Mouse (Mus musculus) olfactory bulb, adult 2 months (tissue): Measurements from ENCODE around the gene Cask. TPM values are rescaled to one million over a fixed set of nuclear protein-coding genes. Genes with fewer than 3 reads are reported as not detected.

ENCODE experiments used
- H3K27ac ChIP-seq: fragments of 200-500 bp; 2 replicates; pipeline ENCODE4 v1.5.1; 2012; ENCODE audit warnings: low read depth, low read length; ENCODE audit not compliant: insufficient read depth
- H3K4me1 ChIP-seq: fragments of 200-500 bp; 2 replicates; pipeline ENCODE4 v1.6.1; 2012; ENCODE audit warnings: low read length; ENCODE audit not compliant: control insufficient read depth, insufficient read depth
- H3K4me3 ChIP-seq: fragments of 200-500 bp; 2 replicates; pipeline ENCODE4 v1.5.1; 2012; ENCODE audit warnings: mild to moderate bottlenecking, low read depth, low read length, moderate library complexity; ENCODE audit not compliant: insufficient read depth
- CTCF ChIP-seq: fragments of 200-500 bp; IDR thresholded peaks from 2 replicates; pipeline ENCODE4 v1.5.1; 2012; ENCODE audit warnings: low read depth, mild to moderate bottlenecking, low read length, moderate library complexity; ENCODE audit not compliant: insufficient read depth
- POLR2A ChIP-seq: fragments of 200-500 bp; IDR thresholded peaks from 2 replicates; pipeline ENCODE4 v1.6.1; 2012; ENCODE audit warnings: mild to moderate bottlenecking, low read depth, low read length, moderate library complexity; ENCODE audit not compliant: insufficient read depth
- WGBS: fragments of 180-500 bp; shearing (Covaris S2); methylation state at CpG from one replicate; pipeline ENCODE4 v1.1.7; 2018; 5-methylcytosine and 5-hydroxymethylcytosine counted together
- polyA plus RNA-seq: library from polyadenylated mRNA; stranded (reverse); fragments of >200 nt; gene quantifications from 2 replicates; pipeline ENCODE4 v1.2.4, GENCODE M21; 2012; ENCODE audit warnings: low replicate concordance; ENCODE audit not compliant: missing spikeins, insufficient read depth, insufficient read length

Cask gene
- polyA plus RNA-seq, 1 experiment = not detected

DNA sequence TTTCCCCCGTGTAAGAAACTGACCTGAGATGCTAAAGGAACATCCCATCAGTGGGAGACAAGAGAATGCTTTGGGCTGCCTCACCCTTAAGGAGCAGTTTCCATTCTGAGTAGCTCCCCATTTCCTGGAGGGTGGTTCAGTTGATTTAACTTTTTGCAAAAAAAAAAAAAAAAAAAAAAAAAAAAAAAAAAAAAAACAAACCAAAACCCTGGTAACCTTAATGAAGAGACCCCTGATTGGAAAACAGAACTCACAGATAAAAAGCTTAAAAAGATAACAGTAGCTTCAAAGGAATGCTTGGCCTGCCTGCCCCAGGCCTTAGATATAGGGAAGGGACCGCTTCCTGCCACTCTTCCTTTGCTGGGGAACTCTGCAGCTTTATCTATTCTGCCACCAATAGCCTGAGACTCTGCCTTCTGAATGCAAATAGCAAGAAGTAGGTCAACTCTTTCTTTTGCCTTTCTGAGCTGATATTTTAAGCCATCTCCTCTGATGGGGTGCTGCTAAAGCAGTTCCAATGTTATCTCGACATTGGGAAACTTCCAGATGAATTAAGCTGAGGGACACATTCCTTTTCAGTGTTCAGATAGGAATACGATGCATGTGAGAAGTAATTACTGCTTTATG, 332.3 kb downstream of the Cask start:
- Histone ChIP-seq H3K4me3 (no peak overlapping the region), H3K27ac (peak overlapping the region; percentile 44), H3K4me1 (peaks cover 10% of the 10 kb centered on the region)
- no peak for TF ChIP-seq POLR2A
- TF ChIP-seq CTCF = no peak
- WGBS = 37% methylated on average over 4 of the region's 4 CpGs

DNA sequence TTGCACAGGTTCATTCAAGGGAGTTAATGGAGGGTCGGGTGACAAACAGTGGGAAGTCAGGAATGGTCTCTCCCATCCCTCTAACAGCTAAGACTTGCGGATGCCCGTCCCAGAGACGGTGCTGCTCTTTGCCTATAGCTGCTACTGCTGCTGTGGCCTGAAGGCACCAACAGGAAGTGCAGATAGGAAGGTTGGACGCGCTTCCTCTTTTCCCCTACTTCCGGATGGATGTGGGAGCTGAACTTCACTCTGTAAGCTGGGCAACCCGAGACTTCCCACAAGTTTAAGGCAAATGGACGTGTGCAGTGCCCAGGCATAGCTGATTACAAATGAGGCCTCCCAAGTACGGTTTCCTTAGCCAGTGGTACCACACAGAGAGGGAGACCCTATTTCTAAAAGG, 333.1 kb downstream of the Cask start:
- Histone ChIP-seq H3K27ac (no peak overlapping the region), H3K4me3 (no peak overlapping the region), H3K4me1 (peaks cover 10% of the 10 kb centered on the region)
- WGBS = 75% methylated on average over 10 of the region's 10 CpGs
- TF ChIP-seq CTCF (no peak), POLR2A (no peak)

DNA sequence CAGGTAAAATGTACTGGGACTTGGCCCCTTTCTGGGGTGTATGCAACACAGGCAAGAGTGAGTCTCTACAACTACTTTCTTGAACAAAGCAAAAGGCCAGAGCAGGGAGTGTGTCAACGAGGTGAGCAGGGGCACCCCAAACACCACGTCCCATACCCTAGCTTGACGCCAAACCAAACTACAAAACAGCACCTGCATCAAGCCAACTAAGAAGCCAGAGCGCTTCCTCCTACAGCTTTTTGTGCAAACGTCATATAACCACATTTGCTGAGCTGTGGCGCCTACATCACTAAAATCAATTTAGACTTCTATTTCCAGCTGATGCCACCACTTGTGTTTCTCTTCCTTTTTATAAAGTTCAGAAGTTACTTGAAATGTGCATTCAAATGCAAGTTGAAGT, 334.7 kb downstream of the Cask start:
- no peak overlapping the region for H3K4me3 ChIP-seq
- WGBS = 85% methylated on average over 6 of the region's 6 CpGs
- no peak for TF ChIP-seq POLR2A
- TF ChIP-seq CTCF = no peak
- no peak overlapping the region for H3K27ac ChIP-seq
- peaks cover 10% of the 10 kb centered on the region for H3K4me1 ChIP-seq

DNA sequence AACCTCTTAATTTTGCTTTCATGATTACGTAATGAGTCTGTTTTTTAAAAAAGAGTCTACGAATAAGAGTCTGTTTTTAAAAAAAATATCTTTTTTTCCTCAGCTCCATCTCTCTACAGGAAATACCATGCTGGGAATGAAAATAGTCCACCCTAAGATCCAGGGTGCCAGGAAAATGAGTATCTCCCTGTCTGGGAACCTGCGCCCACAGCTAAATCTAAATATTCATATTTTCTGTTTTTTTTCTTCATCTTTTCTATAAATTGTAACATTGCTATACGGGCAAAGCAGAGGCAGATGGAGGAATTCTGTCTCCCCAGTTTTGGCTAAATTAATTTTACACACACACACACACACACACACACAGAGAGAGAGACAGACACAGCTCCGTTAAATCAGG, 337.3 kb downstream of the Cask start:
- TF ChIP-seq CTCF (no peak), POLR2A (no peak)
- H3K4me1 ChIP-seq = peaks cover 3% of the 10 kb centered on the region; the same call in 1 of the 2 replicates
- H3K4me3 ChIP-seq = no peak overlapping the region
- H3K27ac ChIP-seq = no peak overlapping the region
- WGBS = 75% methylated on average over 5 of the region's 5 CpGs

DNA sequence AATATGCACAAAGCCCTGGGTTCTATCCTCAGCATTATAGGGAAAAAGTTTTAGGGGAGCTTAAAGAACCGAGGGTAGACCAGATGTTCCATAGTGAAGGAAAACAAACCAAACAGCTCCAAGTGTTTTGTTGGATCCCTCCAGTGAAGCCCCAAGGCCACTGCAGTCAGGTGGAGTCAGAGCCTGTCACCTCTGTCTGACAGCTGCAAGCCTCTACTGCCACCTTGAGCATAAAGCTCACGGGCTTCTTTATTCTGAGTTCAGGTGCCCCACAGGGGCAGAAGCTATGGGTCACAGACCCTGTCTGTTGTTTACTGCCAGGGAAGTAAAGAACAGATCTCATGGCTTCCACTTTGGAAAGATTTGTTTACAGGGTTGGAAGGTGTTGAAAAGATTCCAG, 338.0 kb downstream of the Cask start:
- Histone ChIP-seq H3K4me1 (peaks cover 3% of the 10 kb centered on the region; the same call in 1 of the 2 replicates), H3K4me3 (no peak overlapping the region), H3K27ac (no peak overlapping the region)
- TF ChIP-seq CTCF (no peak), POLR2A (no peak)
- 58% methylated on average over 2 of the region's 2 CpGs for WGBS

DNA sequence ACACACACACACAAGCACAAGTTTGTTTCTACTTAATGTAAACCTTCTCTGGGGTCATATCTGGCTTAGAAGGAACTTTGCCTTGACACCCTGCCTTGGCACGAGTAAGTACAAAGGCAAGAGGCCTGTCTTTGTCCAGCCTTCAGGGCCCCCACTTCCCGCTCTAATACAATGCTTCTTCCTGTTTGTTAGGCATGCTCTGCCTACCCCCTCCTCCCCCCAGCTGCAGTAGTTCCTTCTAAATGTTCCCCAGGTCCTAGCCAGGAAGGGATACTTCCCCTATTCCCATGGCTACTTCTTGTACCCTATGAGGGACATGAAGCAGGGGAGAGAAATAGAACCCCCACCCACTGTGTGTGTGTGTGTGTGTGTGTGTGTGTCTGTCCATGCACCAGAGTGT, 344.8 kb downstream of the Cask start:
- H3K27ac ChIP-seq = no peak overlapping the region
- no peaks in the 10 kb centered on the region for H3K4me1 ChIP-seq
- TF ChIP-seq CTCF (no peak), POLR2A (no peak)
- WGBS = 42% methylated on average over 2 of the region's 2 CpGs
- H3K4me3 ChIP-seq = no peak overlapping the region

DNA sequence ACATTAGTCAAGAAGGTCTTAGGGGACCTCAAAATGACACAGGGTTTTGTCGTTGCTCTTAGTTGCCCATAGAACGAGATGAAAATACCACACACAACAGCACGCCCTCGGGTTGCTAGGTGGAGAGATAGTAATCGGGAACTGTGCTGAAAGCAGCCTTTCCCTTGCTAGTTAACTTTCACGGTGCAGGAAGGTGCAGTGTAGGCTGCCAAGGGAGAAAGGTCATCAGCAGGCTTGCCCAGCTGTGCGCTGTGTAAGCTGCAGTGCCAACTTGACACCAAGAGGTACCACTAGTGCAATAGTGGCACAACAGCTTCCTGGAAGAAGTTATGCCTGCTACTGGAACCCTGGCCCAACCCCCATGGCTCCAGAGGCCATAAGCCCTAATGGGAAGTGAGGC, 346.8 kb downstream of the Cask start:
- H3K27ac ChIP-seq = peak overlapping the region; percentile 6; the same call in 1 of the 2 replicates
- 87% methylated on average over 7 of the region's 7 CpGs for WGBS
- H3K4me3 ChIP-seq = no peak overlapping the region
- no peaks in the 10 kb centered on the region for H3K4me1 ChIP-seq
- no peak for TF ChIP-seq POLR2A
- no peak for TF ChIP-seq CTCF

DNA sequence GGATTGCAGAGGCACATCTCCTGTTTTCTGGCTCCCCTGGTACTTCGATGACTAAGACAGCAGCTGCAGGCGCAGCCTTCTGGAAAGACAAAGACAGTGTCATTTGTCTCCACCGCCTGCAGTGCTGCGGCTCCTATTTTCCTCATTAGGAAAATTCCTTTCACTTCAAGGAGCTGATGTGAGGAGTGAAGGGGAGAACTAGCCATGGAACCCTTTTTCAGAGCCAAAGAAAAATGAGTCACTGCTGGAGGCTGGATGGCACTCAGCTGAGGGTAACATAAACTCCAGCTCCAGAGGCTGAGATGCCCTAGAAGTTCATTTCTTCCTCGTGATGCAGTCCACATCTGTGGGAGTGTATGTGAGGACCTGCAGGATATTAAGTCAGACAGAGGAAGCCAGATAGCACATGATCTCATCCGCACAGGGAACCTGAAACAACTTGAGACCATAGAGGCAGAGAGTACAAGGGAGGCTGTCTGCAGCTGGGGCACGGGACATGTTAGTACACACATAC, 348.2 kb downstream of the Cask start:
- WGBS = 35% methylated on average over 7 of the region's 7 CpGs
- Histone ChIP-seq H3K4me3 (no peak overlapping the region), H3K4me1 (no peaks in the 10 kb centered on the region), H3K27ac (peak overlapping the region; percentile 92)
- TF ChIP-seq CTCF (no peak), POLR2A (no peak)

DNA sequence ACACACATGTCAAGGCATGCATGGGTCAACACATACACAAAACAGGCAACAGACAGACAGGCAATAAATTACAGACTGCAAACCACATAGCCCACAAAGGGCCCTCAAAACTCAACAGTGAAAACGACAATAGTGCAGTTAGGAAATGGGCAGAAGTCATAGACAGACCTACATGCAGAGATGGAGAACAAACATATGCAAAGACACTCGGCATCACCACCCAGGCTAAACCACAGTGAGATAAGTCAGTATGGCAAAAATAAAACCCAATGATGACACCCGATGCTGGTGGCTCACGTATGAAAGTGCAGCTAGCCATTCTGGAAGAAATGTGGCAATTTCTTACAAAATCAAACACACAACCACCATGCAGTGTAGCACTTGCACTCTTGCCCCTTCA, 350.9 kb downstream of the Cask start:
- TF ChIP-seq POLR2A (no peak), CTCF (no peak)
- Histone ChIP-seq H3K27ac (no peak overlapping the region), H3K4me3 (no peak overlapping the region), H3K4me1 (peaks cover 3% of the 10 kb centered on the region; the same call in 1 of the 2 replicates)
- 90% methylated on average over 4 of the region's 4 CpGs for WGBS
